Comparison of ENCODE assay signal across 24 mouse cellular contexts in genomic region chr2:93088006-93088405, GRCm38 (mm10).
"Had no signal": no experiment of that assay in that cellular context is flagged by ENCODE, and none has a peak within 500 bp of the region (broad histone marks: within the 10 kb centered on the region; RNA-seq: fewer than 3 reads in every experiment).

No protein-coding gene starts in this region.

- H3K4me3 ChIP-seq: heart, adult 2 months; heart, embryonic 13.5 days; heart, embryonic 15.5 days; hindbrain, embryonic 13.5 days; hindbrain, embryonic 15.5 days; limb, embryonic 13.5 days; limb, embryonic 15.5 days; liver, embryonic 12.5 days had no signal

- H3K36me3 ChIP-seq: heart, embryonic 13.5 days; heart, embryonic 15.5 days; hindbrain, embryonic 13.5 days; hindbrain, embryonic 15.5 days; limb, embryonic 13.5 days; limb, embryonic 15.5 days; liver, embryonic 12.5 days had no signal

- H3K4me1 ChIP-seq: limb, embryonic 15.5 days; liver, embryonic 12.5 days had no signal

- H3K9me3 ChIP-seq: heart, embryonic 13.5 days; heart, embryonic 15.5 days; hindbrain, embryonic 13.5 days; hindbrain, embryonic 15.5 days; limb, embryonic 13.5 days; limb, embryonic 15.5 days; liver, embryonic 12.5 days had no signal

- H3K27me3 ChIP-seq: hindbrain, embryonic 13.5 days; hindbrain, embryonic 15.5 days; liver, embryonic 12.5 days had no signal

- DNase-seq: gastrocnemius, postnatal 14 days; gastrocnemius, postnatal 36 days; heart, adult 11 months; heart, adult 2 months; heart, postnatal 14 days; heart, postnatal 36 days; kidney, adult 18-20 months; kidney, adult 8-10 months; kidney, postnatal 14 days; kidney, postnatal 36 days; layer of hippocampus, adult 9-11 months; layer of hippocampus, postnatal 36 days; left cerebral cortex, postnatal 4 days had no signal

- H3K27ac ChIP-seq: heart, adult 2 months; heart, embryonic 13.5 days; heart, embryonic 15.5 days; hindbrain, embryonic 13.5 days; hindbrain, embryonic 15.5 days; hindbrain, postnatal 0 days; limb, embryonic 13.5 days; limb, embryonic 15.5 days; liver, embryonic 12.5 days; liver, embryonic 14.5 days had no signal

- H3K4me2 ChIP-seq: heart, embryonic 11.5 days; heart, embryonic 13.5 days; heart, embryonic 15.5 days; hindbrain, embryonic 13.5 days; hindbrain, embryonic 15.5 days; limb, embryonic 13.5 days; limb, embryonic 15.5 days; liver, embryonic 12.5 days had no signal

- H3K9ac ChIP-seq: heart, embryonic 13.5 days; heart, embryonic 15.5 days; hindbrain, embryonic 13.5 days; hindbrain, embryonic 15.5 days; limb, embryonic 13.5 days; limb, embryonic 15.5 days; liver, embryonic 12.5 days; liver, embryonic 14.5 days had no signal

- ATAC-seq: hindbrain, postnatal 0 days; intestine, embryonic 16.5 days; liver, embryonic 12.5 days had no signal
